Mouse (Mus musculus) gastrocnemius, postnatal 14 days (tissue): ENCODE measurements around the gene Chd3. TPM values are rescaled to one million over a fixed set of nuclear protein-coding genes. Genes with fewer than 3 reads are reported as not detected.
"Not testable (repeated sequence)": the region's sequence is repeated elsewhere in the genome, so short reads cannot be mapped to it uniquely, and the experiment has no call there.

Experiments used
- DNase-seq: peaks from one replicate; pipeline ENCODE4 v3.0.0; 2021; ENCODE audit warnings: mixed read lengths
- intact Hi-C: fragments of 180-260 bp; cut with DNase I; formaldehyde crosslinking; loops from one replicate; pipeline ENCODE4 v1.15.1; 2025; ENCODE audit warnings: low total_unique reads
- total RNA-seq, 2 experiments: library from RNA; stranded (reverse); gene quantifications; 2 replicates each; pipeline ENCODE4 v1.2.3; 2021

Gene Chd3
- total RNA-seq, 2 experiments from 2014 or later = 25.5 to 28.7 TPM

DNA sequence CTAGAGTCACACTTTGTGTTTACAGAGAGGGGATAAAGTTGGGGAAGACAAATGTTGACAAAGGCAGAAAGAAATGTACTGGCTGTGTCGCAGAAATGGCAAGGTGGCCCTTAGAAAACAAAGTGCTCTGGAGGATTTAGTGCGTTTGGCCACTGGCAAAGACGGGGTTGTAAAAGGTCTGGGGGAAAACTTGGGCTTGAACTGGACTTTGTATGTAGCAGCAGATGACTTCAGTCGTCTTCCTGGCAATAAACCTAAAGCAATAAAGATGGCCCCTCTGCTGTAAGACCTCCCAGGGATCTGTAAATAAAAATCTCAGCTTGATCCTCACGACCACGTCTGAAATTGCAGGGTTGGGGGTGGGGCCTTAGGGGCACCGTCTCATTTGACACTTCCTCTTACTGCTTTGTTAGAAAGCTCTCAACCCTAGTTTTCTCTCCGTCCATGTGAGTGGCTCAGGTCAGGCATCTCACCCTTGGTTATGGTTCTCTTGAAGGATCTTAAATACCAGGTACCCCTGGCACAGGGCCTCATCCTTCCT is 36.4 kb downstream of the Chd3 start:
- intact Hi-C loops = loop anchor here (5.0 kb wide), 1 partner anchor 55 kb away; no protein-coding TSS in a partner anchor
- DNase-seq = no peak

GRCm38 (mm10) chr11:69331929-69332405 is 37.2 kb downstream of the Chd3 start:
- intact Hi-C loops = loop anchor here (5.0 kb wide), 1 partner anchor 55 kb away; no protein-coding TSS in a partner anchor
- peak; percentile 78 for DNase-seq

DNA sequence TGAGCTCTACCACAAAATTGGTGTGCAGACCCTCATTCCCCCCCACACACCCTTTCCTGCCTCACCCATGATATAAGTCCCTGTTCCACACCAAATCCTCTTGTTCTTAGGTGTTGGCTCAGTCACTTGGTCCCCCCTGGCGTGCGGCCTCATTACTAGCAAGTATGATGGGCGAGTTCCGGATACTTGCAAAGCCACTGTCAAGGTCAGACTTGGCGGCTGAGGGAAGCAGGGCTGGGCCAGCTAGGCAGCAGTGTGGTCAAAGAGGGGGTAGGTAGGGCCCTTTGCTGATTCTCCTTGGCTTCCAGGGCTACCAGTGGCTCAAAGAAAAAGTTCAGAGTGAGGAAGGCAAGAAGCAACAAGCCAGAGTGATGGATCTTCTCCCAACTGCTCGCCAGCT is 38.1 kb downstream of the Chd3 start:
- intact Hi-C loops = loop anchor here (5.0 kb wide), 1 partner anchor 56 kb away; no protein-coding TSS in a partner anchor
- no peak for DNase-seq

DNA sequence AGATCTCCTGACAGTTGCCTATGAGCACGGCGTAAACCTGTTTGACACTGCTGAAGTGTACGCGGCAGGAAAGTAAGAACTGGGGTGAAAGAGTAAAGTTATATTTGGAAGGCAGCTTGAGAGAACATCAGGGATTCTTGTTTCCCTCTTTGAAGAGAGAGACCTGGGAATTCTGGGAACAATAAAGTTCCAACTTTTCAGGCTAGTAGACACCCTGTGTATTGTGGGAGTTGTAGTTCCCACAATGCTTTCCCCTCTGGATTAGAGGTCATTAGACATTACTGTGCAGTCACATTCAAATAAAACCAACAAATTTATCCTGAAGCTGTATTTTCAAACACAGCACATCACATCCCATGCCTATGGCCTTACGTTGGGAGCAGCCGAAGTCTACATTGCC is 40.7 kb downstream of the Chd3 start:
- intact Hi-C loops = no loop called here
- DNase-seq = no peak

- DNase-seq = no peak
- intact Hi-C loops = no loop called here
These were observed 41.6 kb downstream of the Chd3 start for GRCm38 (mm10) chr11:69327648-69328047.

DNA sequence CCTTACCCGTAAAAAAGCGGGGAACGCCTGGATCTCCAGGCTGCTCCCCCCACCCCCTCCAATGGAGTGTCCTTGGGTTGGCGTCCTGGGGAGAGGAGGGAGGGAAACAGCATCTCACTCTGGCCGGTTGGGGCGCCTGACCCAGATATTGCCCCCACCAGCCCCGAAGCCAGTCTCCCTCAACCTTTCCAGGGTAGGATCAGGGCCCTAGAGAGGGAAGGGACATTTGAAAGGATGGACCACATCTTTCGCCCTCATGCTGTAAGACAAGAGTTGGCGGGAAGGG is 42.1 kb downstream of the Chd3 start:
- no peak for DNase-seq
- intact Hi-C loops = no loop called here

DNA sequence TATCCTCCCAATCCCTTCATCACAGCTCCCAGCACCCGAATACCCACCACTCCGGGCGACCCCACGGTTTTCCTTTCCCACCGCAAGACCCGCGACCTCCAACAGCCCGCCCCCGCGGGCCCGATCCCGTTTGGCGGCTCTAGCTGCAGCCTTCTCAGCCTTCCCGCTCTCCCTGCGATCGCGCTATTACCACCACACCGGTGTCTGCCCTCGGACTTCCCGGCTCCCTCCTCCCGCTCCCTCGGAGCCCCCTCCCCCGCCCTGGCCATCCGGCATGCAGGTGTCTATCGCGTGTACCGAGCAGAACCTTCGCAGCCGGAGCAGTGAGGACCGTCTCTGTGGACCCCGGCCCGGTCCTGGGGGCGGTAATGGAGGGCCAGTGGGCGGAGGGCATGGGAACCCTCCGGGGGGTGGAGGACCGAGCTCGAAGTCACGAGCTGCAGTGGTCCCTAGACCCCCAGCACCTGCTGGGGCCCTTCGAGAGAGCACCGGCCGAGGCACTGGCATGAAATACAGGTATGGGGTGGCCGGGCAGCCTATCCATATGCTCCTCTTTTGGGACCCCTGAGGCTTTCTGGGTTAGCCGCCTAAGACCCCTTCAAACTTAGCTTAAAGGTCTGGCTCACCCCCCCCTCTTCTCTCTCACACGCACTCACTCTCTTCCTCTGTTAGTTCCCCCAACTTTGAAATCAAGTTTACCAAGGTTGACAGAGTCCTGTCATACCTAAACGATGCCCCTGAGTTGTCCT is 42.6 kb downstream of the Chd3 start:
- DNase-seq = peak; percentile 34
- intact Hi-C loops = no loop called here

DNA sequence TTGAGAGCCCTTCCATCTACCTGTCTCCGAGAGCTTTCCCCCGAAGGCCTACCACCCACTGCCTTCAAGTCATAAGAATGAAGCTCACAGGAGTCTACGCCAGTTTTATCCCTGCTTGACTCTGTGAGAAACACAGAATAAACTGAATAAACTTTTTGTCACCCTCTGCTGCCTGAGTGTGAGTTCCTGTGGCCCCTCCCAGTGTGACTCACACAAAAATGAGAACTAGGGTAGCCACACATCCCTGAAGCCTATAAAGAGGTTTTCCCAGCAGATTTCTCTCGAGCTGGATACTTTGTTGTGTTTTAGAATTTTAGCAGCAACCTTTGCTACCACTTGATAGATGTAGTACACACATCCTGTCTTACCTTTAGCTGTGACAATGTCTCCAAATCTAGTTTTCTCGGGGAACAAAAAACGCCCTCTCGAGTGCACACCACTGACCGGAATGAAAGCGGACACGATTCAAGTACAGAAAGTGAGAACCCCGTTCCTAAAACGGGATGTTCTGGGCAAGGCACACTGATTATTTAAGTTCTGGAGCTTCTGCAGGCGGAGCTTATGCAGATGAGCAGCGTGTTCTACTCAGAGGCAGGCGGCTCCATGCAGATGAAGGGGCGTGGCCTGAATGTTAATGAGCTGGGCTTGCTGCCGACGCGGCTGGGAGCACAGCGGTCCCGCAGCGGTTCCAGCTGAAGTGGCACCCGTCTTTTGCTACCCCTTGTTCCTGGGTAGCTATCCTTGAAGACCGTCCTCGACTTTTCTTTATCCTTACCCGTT is 43.4 kb downstream of the Chd3 start, which contains the start of gene Kcnab3:
TSS of gene Kcnab3 (plus strand) at position 631 of the 780 bp plus-strand sequence.
- DNase-seq = peak; percentile 84
- intact Hi-C loops = no loop called here

DNA sequence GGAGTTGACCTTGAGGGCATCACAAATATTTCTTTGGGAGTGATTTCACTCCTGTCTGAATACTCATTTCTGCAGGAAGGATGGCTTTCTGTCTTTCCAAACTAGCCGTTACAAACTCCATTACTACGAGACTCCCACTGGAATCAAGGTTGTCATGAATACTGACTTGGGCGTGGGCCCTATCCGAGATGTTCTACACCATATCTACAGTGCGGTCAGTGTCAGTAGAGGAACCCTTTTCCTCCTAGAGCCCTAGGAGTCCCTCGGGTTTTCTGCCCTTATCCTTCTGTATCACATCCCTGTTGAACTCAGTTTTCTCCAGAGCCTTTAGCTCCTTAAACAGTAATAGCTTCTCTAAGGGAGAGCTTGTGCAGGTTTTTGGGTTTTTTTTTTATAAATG is 44.5 kb downstream of the Chd3 start:
- intact Hi-C loops = no loop called here
- DNase-seq = no peak

DNA sequence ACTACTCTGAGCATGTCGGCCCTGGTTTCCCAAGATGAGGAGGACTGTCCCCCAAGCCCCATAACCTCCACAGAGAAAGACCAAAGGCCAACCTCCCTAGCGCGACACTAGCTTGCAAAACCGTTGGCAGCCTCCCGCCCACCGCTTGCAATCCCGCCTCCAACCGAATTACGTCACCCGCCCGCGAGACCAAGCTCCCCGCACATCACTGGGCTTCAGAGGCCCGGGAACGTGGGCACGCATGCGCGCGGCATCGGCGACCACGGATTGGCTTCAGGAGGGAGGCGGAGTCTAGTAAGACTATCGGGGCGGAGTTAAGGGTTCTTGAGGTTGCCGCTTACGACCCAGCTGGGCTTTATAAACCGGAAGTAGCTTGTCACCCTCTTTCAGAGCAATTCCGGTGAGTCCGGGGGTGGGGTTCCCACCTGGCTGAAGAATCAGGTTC is 45.5 kb downstream of the Chd3 start, which contains the start of the genes Cntrob and Trappc1:
TSS of gene Cntrob (minus strand) at position 109 of the 445 bp plus-strand sequence.
TSS of gene Trappc1 (plus strand) at position 314 of the 445 bp plus-strand sequence.
- DNase-seq = peak; percentile 100
- intact Hi-C loops = no loop called here

GRCm38 (mm10) chr11:69322693-69323471 is 46.3 kb downstream of the Chd3 start:
- intact Hi-C loops = no loop called here
- DNase-seq = no peak

- intact Hi-C loops = no loop called here
These were observed 47.2 kb downstream of the Chd3 start for GRCm38 (mm10) chr11:69322010-69322409.

DNA sequence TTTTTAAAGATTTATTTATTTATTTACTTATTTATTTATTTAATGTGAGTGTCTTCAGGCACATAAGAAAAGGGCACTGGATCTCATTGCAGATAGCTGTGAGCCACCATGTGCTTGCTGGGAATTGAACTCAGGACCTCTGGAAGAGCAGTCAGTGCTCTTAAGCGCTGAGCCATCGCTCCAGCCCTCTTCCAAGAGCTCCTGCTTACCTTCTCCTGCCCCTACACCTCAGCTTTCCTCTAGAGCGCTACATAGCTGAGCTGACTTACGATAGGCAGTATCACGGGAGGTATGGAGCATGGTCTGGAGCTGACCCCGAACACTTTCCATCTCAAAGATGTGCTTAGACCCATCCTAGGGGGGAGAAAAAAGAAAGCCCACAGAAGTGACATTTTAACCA is 47.6 kb downstream of the Chd3 start:
- no peak for DNase-seq
- intact Hi-C loops = no loop called here

More at GRCm38 (mm10) chr11:69322010-69322409, 47.2 kb downstream of the Chd3 start:
- DNase-seq = no peak

- DNase-seq = not testable (repeated sequence)
- intact Hi-C loops = loop anchor here (5.0 kb wide), 1 partner anchor 1106 kb away; no protein-coding TSS in a partner anchor
These were observed 51.2 kb downstream of the Chd3 start for GRCm38 (mm10) chr11:69318000-69318399.

- intact Hi-C loops = loop anchor here (5.0 kb wide), 1 partner anchor 1104 kb away; no protein-coding TSS in a partner anchor
- no peak for DNase-seq
These were observed 52.8 kb downstream of the Chd3 start for GRCm38 (mm10) chr11:69316361-69316760.

- DNase-seq = peak; percentile 45
- intact Hi-C loops = no loop called here
These were observed 57.9 kb downstream of the Chd3 start for GRCm38 (mm10) chr11:69311266-69311665.

DNA sequence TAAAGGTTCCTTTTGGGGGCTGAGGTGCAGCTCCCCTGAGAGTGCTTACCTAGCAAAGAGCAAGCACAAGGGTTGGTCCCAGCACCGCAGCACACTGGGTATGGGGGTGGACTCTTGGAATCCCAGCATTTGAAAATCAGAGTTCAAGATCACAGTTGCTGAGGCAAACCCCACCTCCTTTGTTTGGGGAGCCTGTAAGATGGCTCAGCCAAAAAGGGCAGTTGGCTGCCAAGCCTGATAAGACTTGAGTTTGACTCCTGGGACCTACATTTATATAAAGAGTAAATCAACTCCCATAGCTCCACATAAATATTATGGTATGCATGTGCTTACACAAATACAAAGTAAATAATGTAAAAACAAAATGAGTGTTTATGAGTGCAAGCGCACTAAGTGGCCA is 63.2 kb downstream of the Chd3 start:
- no peak for DNase-seq
- intact Hi-C loops = no loop called here

- DNase-seq = no peak
- intact Hi-C loops = no loop called here
These were observed 63.9 kb downstream of the Chd3 start for GRCm38 (mm10) chr11:69305291-69305690.

DNA sequence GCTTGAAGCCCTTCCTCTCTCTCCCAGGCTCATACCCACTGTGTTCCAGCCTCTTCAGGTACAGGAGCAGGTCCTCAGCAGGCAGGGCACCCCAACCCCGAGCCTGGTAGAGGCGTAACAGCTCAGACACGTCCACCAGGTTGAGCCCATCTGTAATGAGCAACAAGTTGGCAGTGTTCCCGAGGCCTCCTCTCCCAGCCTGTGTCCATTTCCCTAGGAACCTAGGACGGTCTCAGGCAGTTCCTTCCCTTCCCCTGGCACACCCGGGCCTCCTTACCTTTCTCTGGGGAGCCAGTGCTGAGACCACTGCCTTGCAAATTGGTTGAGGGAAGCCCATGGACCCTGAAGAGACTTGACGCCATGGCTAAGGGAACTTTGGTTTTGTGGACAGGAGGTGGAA is 66.4 kb downstream of the Chd3 start:
- intact Hi-C loops = no loop called here
- no peak for DNase-seq
